ENCODE assay signal across 28 mouse cellular contexts in the genomic region with DNA sequence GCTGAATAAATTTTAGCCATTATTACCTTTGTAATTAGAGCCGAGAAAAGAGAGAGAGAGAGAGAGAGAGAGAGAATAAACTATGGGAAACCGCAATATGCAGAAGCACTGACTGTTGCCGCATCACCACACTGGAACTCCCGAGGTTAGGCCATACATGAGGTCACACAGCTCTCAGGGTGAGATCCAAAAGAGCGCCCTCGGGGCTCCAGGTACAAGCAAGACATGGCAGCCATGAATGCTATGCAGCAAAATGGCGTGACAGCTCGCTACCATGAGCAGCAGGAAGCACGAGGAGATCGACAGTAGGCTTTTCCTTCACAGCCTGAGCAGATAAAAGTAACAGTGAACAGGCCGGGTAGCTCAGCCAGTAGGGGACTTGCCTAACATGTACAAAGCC.
DNase-seq lines count a peak whose midpoint lies in the region; ATAC-seq and TF ChIP-seq lines count a peak whose summit lies in the region.
"Had no signal": no experiment of that assay in that cellular context is flagged by ENCODE, and none has a peak within 500 bp of the region (broad histone marks: within the 10 kb centered on the region; RNA-seq: fewer than 3 reads in every experiment).

No protein-coding gene starts in this region.

- peak; percentile 17 for TF ChIP-seq CTCF in Patski (IDR thresholded peaks at IDR 0.05)
- TF ChIP-seq CTCF in lung, adult 2 months (IDR thresholded peaks at IDR 0.05; ENCODE audit: insufficient read depth, low read length), result no peak

- TF ChIP-seq POLR2A in lung, adult 2 months (IDR thresholded peaks at IDR 0.05; ENCODE audit: borderline replicate concordance, extremely low read depth, low read depth, low read length), result no peak

- no peaks in the 10 kb centered on the region for H3K36me3 ChIP-seq in neural tube, embryonic 13.5 days
- H3K36me3 ChIP-seq: embryonic facial prominence, embryonic 13.5 days; embryonic facial prominence, embryonic 15.5 days; forebrain, embryonic 10.5 days; forebrain, embryonic 12.5 days had no signal

- DNase-seq in neural tube, embryonic 10.5 days (ENCODE audit: extremely low spot score, low spot score), result no peak
- no peak for DNase-seq in Patski (ENCODE audit: low read depth, low spot score)
- peak; percentile 57 for DNase-seq in ZHBTc4 (ENCODE audit: low read depth, low spot score)
- no peak for DNase-seq in gastrocnemius, adult 8-10 months (ENCODE audit: low spot score in 2 of 2)
- no peak for DNase-seq in lung, adult 2 months
- no peak for DNase-seq in spleen, adult 12 weeks (ENCODE audit: low spot score)
- DNase-seq: adrenal gland, adult 2 months; adrenal gland, postnatal 10 days; adrenal gland, postnatal 25 days; B cell, adult 2 months; cerebellum, adult 11 months; cerebellum, adult 18-20 months; cerebellum, adult 8-10 months; cerebellum, adult 9-11 months; cerebellum, postnatal 14 days; cerebellum, postnatal 36 days; embryo, embryonic 11 days had no signal

- in situ Hi-C loops in Patski (cut with MboI; ENCODE audit: low pct_unique_long_range_greater_than_20kb), result no loop called here

- POLR2A ChIA-PET in Patski (lab: Charles Lee), result no interaction called here

- H3K9ac ChIP-seq in neural tube, embryonic 13.5 days, result no peak overlapping the region
- H3K9ac ChIP-seq: embryonic facial prominence, embryonic 13.5 days; embryonic facial prominence, embryonic 15.5 days; forebrain, embryonic 12.5 days had no signal

- 0 out of 2 replicates have a peak, but pooled peaks cover 13% of the 10 kb centered on the region for H3K4me1 ChIP-seq in neural tube, embryonic 13.5 days (replicated peaks)
- peaks cover 5% of the 10 kb centered on the region; the same call in 1 of the 2 replicates for H3K4me1 ChIP-seq in lung, adult 2 months (ENCODE audit: control insufficient read depth, insufficient read depth, low read length)

- CTCF ChIA-PET in Patski (lab: Charles Lee), result interaction anchor here (1.3 kb wide), 1 partner anchor 12 kb away, joined by 3 read pairs; no protein-coding TSS in a partner anchor

- H3K27me3 ChIP-seq in neural tube, embryonic 13.5 days, result no peaks in the 10 kb centered on the region
- no peaks in the 10 kb centered on the region for H3K27me3 ChIP-seq in Patski
- H3K27me3 ChIP-seq: CH12.LX; embryonic facial prominence, embryonic 13.5 days; embryonic facial prominence, embryonic 15.5 days; forebrain, embryonic 12.5 days had no signal

- 0 out of 2 replicates have a peak overlapping the region, but pooled peaks have one; percentile 19 for H3K27ac ChIP-seq in neural tube, embryonic 13.5 days (replicated peaks)
- H3K27ac ChIP-seq: embryonic facial prominence, embryonic 13.5 days; embryonic facial prominence, embryonic 15.5 days; forebrain, embryonic 10.5 days; forebrain, embryonic 12.5 days had no signal

- no peak overlapping the region for H3K4me2 ChIP-seq in neural tube, embryonic 13.5 days
- H3K4me2 ChIP-seq: embryonic facial prominence, embryonic 13.5 days; embryonic facial prominence, embryonic 15.5 days; forebrain, embryonic 12.5 days had no signal

- no peak overlapping the region for H3K4me3 ChIP-seq in neural tube, embryonic 13.5 days
- H3K4me3 ChIP-seq in lung, adult 2 months (replicated peaks; ENCODE audit: extremely low read depth, low read depth, low read length), result no peak overlapping the region
- H3K4me3 ChIP-seq: embryonic facial prominence, embryonic 13.5 days; embryonic facial prominence, embryonic 15.5 days; erythroblast, embryonic 14.5 days; forebrain, embryonic 10.5 days; forebrain, embryonic 12.5 days had no signal

- no peak for ATAC-seq in neural tube, embryonic 13.5 days (ENCODE audit: low read depth)
- no peak for ATAC-seq in Patski
- ATAC-seq: CD4-positive, CD25-positive, alpha-beta regulatory T cell, adult 4 months; forebrain, embryonic 14.5 days; forebrain, embryonic 16.5 days had no signal

- 81% methylated on average over 11 of the region's 11 CpGs for WGBS in neural tube, embryonic 13.5 days
- 88% methylated on average over 11 of the region's 11 CpGs for WGBS in lung, adult 2 months

- H3K9me3 ChIP-seq in neural tube, embryonic 13.5 days, result no peaks in the 10 kb centered on the region
- H3K9me3 ChIP-seq: embryonic facial prominence, embryonic 13.5 days; embryonic facial prominence, embryonic 15.5 days; forebrain, embryonic 10.5 days; forebrain, embryonic 12.5 days; G1E had no signal
